Mouse (Mus musculus): ENCODE results near the gene Cul9. TPM values are rescaled to one million over a fixed set of nuclear protein-coding genes. Genes with fewer than 3 reads are reported as not detected.
A peak's percentile ranks its signal among the peaks of the same experiment; 100 is the strongest.

Cul9 gene
- total and polyA plus RNA-seq, 3 experiments: 0.45 to 0.76 (median 0.70) TPM

- Histone ChIP-seq H3K9me3 (replicated peaks) (no peaks in the 10 kb centered on the region), H3K27me3 (ENCODE audit: insufficient read depth, low read length) (peaks cover 21% of the 10 kb centered on the region), H3K4me3 (ENCODE audit: low read depth, low read length) (no peak overlapping the region), H3K36me3 (replicated peaks) (no peaks in the 10 kb centered on the region), H3K4me1 (ENCODE audit: insufficient read depth, low read depth, low read length) (no peaks in the 10 kb centered on the region; the same call in 1 of the 2 replicates)
- TF ChIP-seq POLR2AphosphoS5 (IDR thresholded peaks at IDR 0.05; ENCODE audit: insufficient replicate concordance, low read depth, low read length) (no peak), GATA2 (IDR thresholded peaks at IDR 0.05; ENCODE audit: borderline replicate concordance, low read depth, low read length) (no peak), TAL1 (conservative IDR thresholded peaks at IDR 0.05; ENCODE audit: low read depth, low read length) (no peak), GATA1 (IDR thresholded peaks at IDR 0.05; ENCODE audit: borderline replicate concordance, low read length) (no peak), CTCF (IDR thresholded peaks at IDR 0.05; ENCODE audit: low read depth, low read length) (no peak)
- DNase-seq (ENCODE audit: low spot score) (no peak), ATAC-seq (ENCODE audit: extremely low read depth, insufficient number of reproducible peaks, low FRiP score, poor library complexity, severe bottlenecking) (no peak)
These were observed 35.0 kb downstream of the Cul9 start for GRCm38 (mm10) chr17:46511059-46511710.

- DNase-seq (ENCODE audit: low spot score): no peak
- Histone ChIP-seq H3K4me1 (ENCODE audit: insufficient read depth, low read depth, low read length) (peaks cover 9% of the 10 kb centered on the region), H3K36me3 (replicated peaks) (peaks cover 29% of the 10 kb centered on the region), H3K4me3 (ENCODE audit: low read depth, low read length) (no peak overlapping the region), H3K9me3 (replicated peaks) (no peaks in the 10 kb centered on the region), H3K27me3 (ENCODE audit: insufficient read depth, low read length) (peaks cover 26% of the 10 kb centered on the region)
- no peak for ATAC-seq (ENCODE audit: extremely low read depth, insufficient number of reproducible peaks, low FRiP score, poor library complexity, severe bottlenecking)
- TF ChIP-seq TAL1 (conservative IDR thresholded peaks at IDR 0.05; ENCODE audit: low read depth, low read length) (no peak), GATA1 (IDR thresholded peaks at IDR 0.05; ENCODE audit: borderline replicate concordance, low read length) (no peak), GATA2 (IDR thresholded peaks at IDR 0.05; ENCODE audit: borderline replicate concordance, low read depth, low read length) (no peak), POLR2AphosphoS5 (IDR thresholded peaks at IDR 0.05; ENCODE audit: insufficient replicate concordance, low read depth, low read length) (no peak), CTCF (IDR thresholded peaks at IDR 0.05; ENCODE audit: low read depth, low read length) (no peak)
These were observed 40.6 kb downstream of the Cul9 start for GRCm38 (mm10) chr17:46505617-46506016.

GRCm38 (mm10) chr17:46503847-46504638 lies 42.1 kb downstream of the Cul9 start:
- H3K4me3 ChIP-seq (ENCODE audit: low read depth, low read length): no peak overlapping the region
- peaks cover 11% of the 10 kb centered on the region for H3K4me1 ChIP-seq (ENCODE audit: insufficient read depth, low read depth, low read length)
- H3K27me3 ChIP-seq (ENCODE audit: insufficient read depth, low read length): peaks cover 22% of the 10 kb centered on the region
- ATAC-seq (ENCODE audit: extremely low read depth, insufficient number of reproducible peaks, low FRiP score, poor library complexity, severe bottlenecking) (no peak; the same call in 1 of the 2 replicates), DNase-seq (ENCODE audit: low spot score) (no peak)
- TF ChIP-seq GATA1 (IDR thresholded peaks at IDR 0.05; ENCODE audit: borderline replicate concordance, low read length) (no peak), GATA2 (IDR thresholded peaks at IDR 0.05; ENCODE audit: borderline replicate concordance, low read depth, low read length) (no peak), CTCF (IDR thresholded peaks at IDR 0.05; ENCODE audit: low read depth, low read length) (no peak), POLR2AphosphoS5 (IDR thresholded peaks at IDR 0.05; ENCODE audit: insufficient replicate concordance, low read depth, low read length) (no peak), TAL1 (conservative IDR thresholded peaks at IDR 0.05; ENCODE audit: low read depth, low read length) (no peak)
- H3K36me3 ChIP-seq (replicated peaks): peaks cover 45% of the 10 kb centered on the region
- no peaks in the 10 kb centered on the region for H3K9me3 ChIP-seq (replicated peaks)

GRCm38 (mm10) chr17:46502775-46503174 lies 43.4 kb downstream of the Cul9 start:
- peaks cover 58% of the 10 kb centered on the region for H3K36me3 ChIP-seq (replicated peaks)
- H3K4me1 ChIP-seq (ENCODE audit: insufficient read depth, low read depth, low read length): peaks cover 20% of the 10 kb centered on the region
- H3K4me3 ChIP-seq (ENCODE audit: low read depth, low read length): no peak overlapping the region
- no peaks in the 10 kb centered on the region for H3K9me3 ChIP-seq (replicated peaks)
- ATAC-seq (ENCODE audit: extremely low read depth, insufficient number of reproducible peaks, low FRiP score, poor library complexity, severe bottlenecking) (no peak), DNase-seq (ENCODE audit: low spot score) (no peak)
- H3K27me3 ChIP-seq (ENCODE audit: insufficient read depth, low read length): peaks cover 14% of the 10 kb centered on the region
- TF ChIP-seq POLR2AphosphoS5 (IDR thresholded peaks at IDR 0.05; ENCODE audit: insufficient replicate concordance, low read depth, low read length) (no peak), GATA1 (IDR thresholded peaks at IDR 0.05; ENCODE audit: borderline replicate concordance, low read length) (no peak), CTCF (IDR thresholded peaks at IDR 0.05; ENCODE audit: low read depth, low read length) (no peak), GATA2 (IDR thresholded peaks at IDR 0.05; ENCODE audit: borderline replicate concordance, low read depth, low read length) (no peak), TAL1 (conservative IDR thresholded peaks at IDR 0.05; ENCODE audit: low read depth, low read length) (no peak)

GRCm38 (mm10) chr17:46497956-46498355 lies 48.2 kb downstream of the Cul9 start:
- TF ChIP-seq POLR2AphosphoS5 (IDR thresholded peaks at IDR 0.05; ENCODE audit: insufficient replicate concordance, low read depth, low read length) (no peak), GATA2 (IDR thresholded peaks at IDR 0.05; ENCODE audit: borderline replicate concordance, low read depth, low read length) (no peak), TAL1 (conservative IDR thresholded peaks at IDR 0.05; ENCODE audit: low read depth, low read length) (no peak), GATA1 (IDR thresholded peaks at IDR 0.05; ENCODE audit: borderline replicate concordance, low read length) (no peak), CTCF (IDR thresholded peaks at IDR 0.05; ENCODE audit: low read depth, low read length) (no peak)
- peaks cover 15% of the 10 kb centered on the region for H3K27me3 ChIP-seq (ENCODE audit: insufficient read depth, low read length)
- DNase-seq (ENCODE audit: low spot score) (peak; percentile 49), ATAC-seq (ENCODE audit: extremely low read depth, insufficient number of reproducible peaks, low FRiP score, poor library complexity, severe bottlenecking) (no peak)
- H3K36me3 ChIP-seq (replicated peaks): peaks cover 53% of the 10 kb centered on the region
- H3K4me1 ChIP-seq (ENCODE audit: insufficient read depth, low read depth, low read length): peaks cover 33% of the 10 kb centered on the region
- H3K4me3 ChIP-seq (ENCODE audit: low read depth, low read length): peak overlapping the region; percentile 20; the same call in 1 of the 2 replicates
- H3K9me3 ChIP-seq (replicated peaks): no peaks in the 10 kb centered on the region
